Mouse (Mus musculus) limb, embryonic 14.5 days (tissue): ENCODE results near the gene Tsn. TPM values are rescaled to one million over a fixed set of nuclear protein-coding genes. Genes with fewer than 3 reads are reported as not detected.

Source experiments
- ATAC-seq: fragments of 200-750 bp; cut with Nextera tagmentation; 2 replicates; pipeline ENCODE4 v1.8.0; 2017; ENCODE audit warnings: low read depth, moderate number of reproducible peaks, moderate TSS enrichment; ENCODE audit not compliant: low FRiP score
- DNase-seq: peaks from one replicate; pipeline ENCODE4 v3.0.0-alpha.2; 2015; ENCODE audit warnings: low spot score
- H3K27ac ChIP-seq: fragments of 300-500 bp; sonication (generic); replicated peaks from 2 replicates; pipeline ENCODE4 v1.5.1; 2014; ENCODE audit warnings: low read depth, mild to moderate bottlenecking, low read length, moderate library complexity, mixed read lengths
- H3K27me3 ChIP-seq: fragments of 300-500 bp; sonication (generic); 2 replicates; pipeline ENCODE4 v1.6.1; 2014; ENCODE audit warnings: low read length, mixed read lengths; ENCODE audit not compliant: control insufficient read depth, insufficient read depth
- H3K36me3 ChIP-seq: fragments of 300-500 bp; sonication (generic); 2 replicates; pipeline ENCODE4 v1.6.1; 2014; ENCODE audit warnings: mild to moderate bottlenecking, low read length, moderate library complexity, mixed read lengths; ENCODE audit not compliant: control insufficient read depth, insufficient read depth
- H3K4me1 ChIP-seq: fragments of 300-500 bp; sonication (generic); 2 replicates; pipeline ENCODE4 v1.6.1; 2014; ENCODE audit warnings: antibody characterized with exemption, low read length, mixed read lengths; ENCODE audit not compliant: control insufficient read depth, insufficient read depth
- H3K4me2 ChIP-seq: fragments of 300-500 bp; sonication (generic); replicated peaks from 2 replicates; pipeline ENCODE4 v1.6.1; 2014; ENCODE audit warnings: low read depth, mild to moderate bottlenecking, low read length, moderate library complexity; ENCODE audit not compliant: severe bottlenecking
- H3K4me3 ChIP-seq: fragments of 300-500 bp; sonication (generic); replicated peaks from 2 replicates; pipeline ENCODE4 v1.5.1; 2014; ENCODE audit warnings: low read length
- H3K9ac ChIP-seq: fragments of 300-500 bp; sonication (generic); 2 replicates; pipeline ENCODE4 v1.6.1; 2014; ENCODE audit warnings: mild to moderate bottlenecking, low read depth, low read length, moderate library complexity; ENCODE audit not compliant: severe bottlenecking
- H3K9me3 ChIP-seq: fragments of 300-500 bp; sonication (generic); 2 replicates; pipeline ENCODE4 v1.6.1; 2016; ENCODE audit warnings: low read length; ENCODE audit not compliant: control insufficient read depth
- POLR2A ChIP-seq: fragments of 200-500 bp; IDR thresholded peaks from 2 replicates; pipeline ENCODE4 v1.8.0; 2012; ENCODE audit warnings: inconsistent platforms, mild to moderate bottlenecking, moderate library complexity, borderline replicate concordance; ENCODE audit not compliant: insufficient read depth, insufficient read length; ENCODE audit errors: extremely low read depth
- WGBS: fragments of 180-500 bp; shearing (Covaris S2); extraction: QIAGEN DNeasy Blood & Tissue Kit; methylation state at CpG from one replicate; pipeline ENCODE4 v1.1.7; 2014; 5-methylcytosine and 5-hydroxymethylcytosine counted together
- polyA plus RNA-seq, 2 experiments: library from polyadenylated mRNA; depleted of rRNA in 1 of 2; stranded (reverse) in 1 of 2; unstranded in 1 of 2; fragments of >200 nt; fragmentation: Nextera tagmentation in 1 of 2; extraction: Ambion mirVana in 1 of 2; gene quantifications; 2 replicates each; pipeline versions ENCODE4 v1.2.1 to v1.2.3; 2012 to 2014

Tsn gene
- polyA plus RNA-seq, 2 experiments = 101 to 290 TPM

GRCm38 (mm10) chr1:118335847-118336246, 24.3 kb upstream of the Tsn start:
- H3K4me1 ChIP-seq = no peaks in the 10 kb centered on the region
- H3K27ac ChIP-seq = no peak overlapping the region
- DNase-seq (peak; percentile 40), ATAC-seq (no peak)
- no peaks in the 10 kb centered on the region for H3K27me3 ChIP-seq
- no peaks in the 10 kb centered on the region for H3K9me3 ChIP-seq
- H3K4me3 ChIP-seq = no peak overlapping the region
- no peak overlapping the region for H3K9ac ChIP-seq
- peaks cover 44% of the 10 kb centered on the region for H3K36me3 ChIP-seq
- no peak for TF ChIP-seq POLR2A
- H3K4me2 ChIP-seq = no peak overlapping the region

DNA sequence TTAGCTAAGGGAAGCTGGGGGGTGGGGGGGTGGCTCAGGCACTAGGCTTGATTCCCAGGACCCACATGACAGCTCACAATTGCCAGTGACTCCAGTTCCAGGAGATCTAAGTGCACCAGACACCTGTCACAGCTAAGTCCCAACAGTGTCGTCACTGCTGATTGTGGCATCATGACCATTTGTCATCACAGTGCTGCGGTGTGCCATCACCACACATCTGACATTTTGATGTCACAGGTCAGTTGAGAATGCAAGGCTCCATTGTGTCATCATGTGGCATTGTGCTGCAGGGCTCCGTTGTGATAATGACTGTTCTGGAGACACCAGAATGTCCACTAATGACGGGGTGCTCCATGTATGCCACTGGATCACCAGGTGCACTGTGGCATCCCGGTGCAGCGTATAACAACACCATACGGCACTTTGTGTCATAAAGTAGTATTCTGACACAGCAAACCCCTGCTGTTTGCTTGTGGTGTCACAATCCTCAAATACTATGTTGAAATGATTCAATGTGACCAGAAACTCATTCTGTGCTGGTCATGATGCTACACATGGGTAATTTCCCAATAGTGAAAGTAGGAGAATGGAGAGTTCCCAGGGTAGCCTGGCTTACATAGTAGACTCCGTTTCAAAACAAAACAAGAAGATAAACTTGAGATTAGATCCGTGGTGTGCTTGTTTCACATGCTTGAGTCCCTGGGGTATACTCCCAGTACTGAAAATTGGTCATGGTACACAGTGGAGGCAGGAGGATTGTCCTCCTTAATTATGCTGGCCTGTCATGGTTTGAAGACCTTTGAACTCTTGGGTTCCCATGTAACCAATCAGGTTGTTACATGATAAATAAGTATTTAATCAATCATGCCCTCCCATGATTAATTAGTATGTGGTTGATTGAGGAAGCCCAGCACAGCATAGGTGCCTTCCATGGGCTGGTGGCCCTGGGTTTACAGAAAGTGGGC, 23.5 kb upstream of the Tsn start:
- no peaks in the 10 kb centered on the region for H3K9me3 ChIP-seq
- no peak overlapping the region for H3K4me3 ChIP-seq
- TF ChIP-seq POLR2A = no peak
- no peak overlapping the region for H3K9ac ChIP-seq
- no peak overlapping the region for H3K4me2 ChIP-seq
- WGBS = 81% methylated on average over 9 of the region's 9 CpGs
- ATAC-seq = no peak
- peaks cover 51% of the 10 kb centered on the region for H3K36me3 ChIP-seq
- no peaks in the 10 kb centered on the region for H3K4me1 ChIP-seq
- DNase-seq = no peak
- no peaks in the 10 kb centered on the region for H3K27me3 ChIP-seq
- no peak overlapping the region for H3K27ac ChIP-seq

DNA sequence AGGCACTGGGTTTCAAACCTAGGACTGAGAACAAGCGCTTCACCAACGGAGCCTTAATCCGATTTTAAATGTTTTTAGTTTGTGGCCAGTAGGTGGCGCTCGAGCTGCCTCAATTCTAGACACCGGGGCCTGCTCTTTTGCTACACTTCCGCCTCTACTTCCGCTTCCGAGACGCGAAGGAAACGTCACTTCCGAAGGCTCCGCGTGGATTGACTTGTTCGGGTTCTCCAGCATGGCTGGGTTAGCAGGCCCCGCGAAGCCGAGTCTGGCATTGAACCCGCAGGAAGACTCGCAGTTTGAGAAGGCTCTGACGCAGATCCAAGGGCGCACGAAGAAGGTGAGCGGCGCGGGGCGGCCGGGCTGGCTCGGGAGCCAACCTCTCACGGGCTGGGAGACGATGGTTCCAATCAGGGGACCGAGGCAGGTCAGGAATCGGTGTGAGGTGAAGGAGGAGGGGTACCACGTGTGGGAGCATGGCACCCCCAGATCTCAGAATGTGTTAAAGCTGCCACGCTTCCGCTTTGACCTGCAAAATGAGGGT, 10.2 kb upstream of the Tsn start, which contains the start of gene Nifk:
Nifk (plus strand) TSS at position 179 of the 541 bp plus-strand sequence.
- Histone ChIP-seq H3K4me2 (peak within 1 kb of the TSS; percentile 88), H3K4me1 (peaks cover 9% of the 10 kb centered on the region; the same call in 1 of the 2 replicates), H3K36me3 (peaks cover 17% of the 10 kb centered on the region), H3K27ac (no peak within 1 kb of the TSS; the same call in 1 of the 2 replicates), H3K9ac (peak within 1 kb of the TSS; percentile 68), H3K27me3 (no peaks in the 10 kb centered on the region), H3K4me3 (peak within 1 kb of the TSS; percentile 63), H3K9me3 (no peaks in the 10 kb centered on the region)
- ATAC-seq (peak; percentile 94), DNase-seq (peak; percentile 94)
- under 1% methylated on average over 37 of the region's 37 CpGs for WGBS
- no peak for TF ChIP-seq POLR2A

- Histone ChIP-seq H3K27me3 (no peaks in the 10 kb centered on the region), H3K36me3 (peaks cover 17% of the 10 kb centered on the region), H3K27ac (no peak overlapping the region), H3K9me3 (no peaks in the 10 kb centered on the region), H3K4me3 (no peak overlapping the region), H3K4me2 (no peak overlapping the region), H3K4me1 (peaks cover 9% of the 10 kb centered on the region; the same call in 1 of the 2 replicates), H3K9ac (no peak overlapping the region)
- DNase-seq (no peak), ATAC-seq (no peak)
- TF ChIP-seq POLR2A = no peak
- WGBS = 74% methylated on average over 2 of the region's 2 CpGs
Measured at GRCm38 (mm10) chr1:118320696-118321095, 9.2 kb upstream of the Tsn start.

- ATAC-seq (peak; percentile 95), DNase-seq (peak; percentile 89)
- Histone ChIP-seq H3K27me3 (no peaks in the 10 kb centered on the region), H3K9me3 (no peaks in the 10 kb centered on the region), H3K4me2 (peak overlapping the region; percentile 64), H3K27ac (peak overlapping the region; percentile 92), H3K36me3 (peaks cover 13% of the 10 kb centered on the region), H3K4me1 (peaks cover 3% of the 10 kb centered on the region; the same call in 1 of the 2 replicates), H3K4me3 (peak overlapping the region; percentile 93), H3K9ac (peak overlapping the region; percentile 91)
- TF ChIP-seq POLR2A = peak; percentile 92; the same call in 1 of the 2 replicates
- WGBS = 3% methylated on average over 65 of the region's 67 CpGs
Measured at GRCm38 (mm10) chr1:118310780-118311621, 538 bp downstream of the Tsn start.
